Mouse (Mus musculus) myocyte (in vitro differentiated cells): ENCODE results near the gene Ano10. TPM values are rescaled to one million over a fixed set of nuclear protein-coding genes. Genes with fewer than 3 reads are reported as not detected.

Experiments
- H3K27me3 ChIP-seq: one replicate; pipeline ENCODE4 v1.6.1; 2011; ENCODE audit not compliant: control insufficient read depth, insufficient read depth, insufficient read length
- H3K36me3 ChIP-seq: one replicate; pipeline ENCODE4 v1.6.1; 2011; ENCODE audit not compliant: control insufficient read depth, insufficient read depth
- H3K4me2 ChIP-seq: one replicate; pipeline ENCODE4 v1.6.1; 2011; ENCODE audit warnings: low read depth, control low read depth
- H3K4me3 ChIP-seq: one replicate; pipeline ENCODE4 v1.5.1; 2011; ENCODE audit warnings: mild to moderate bottlenecking, control low read depth, moderate library complexity
- H3K79me2 ChIP-seq: one replicate; pipeline ENCODE4 v1.6.1; 2011; ENCODE audit not compliant: control insufficient read depth, insufficient read depth
- H3ac ChIP-seq: one replicate; pipeline ENCODE4 v1.6.1; 2011; ENCODE audit not compliant: control insufficient read depth, insufficient read length
- CEBPB ChIP-seq: IDR thresholded peaks from 2 replicates; pipeline ENCODE4 v1.6.1; 2011; ENCODE audit warnings: mild to moderate bottlenecking, moderate library complexity; ENCODE audit not compliant: poor library complexity, insufficient read depth, severe bottlenecking
- E2F4 ChIP-seq: IDR thresholded peaks from one replicate; pipeline ENCODE4 v1.6.1; 2011; ENCODE audit warnings: mild to moderate bottlenecking, control low read depth, moderate library complexity; ENCODE audit not compliant: insufficient read depth
- MAX ChIP-seq: IDR thresholded peaks from one replicate; pipeline ENCODE4 v1.6.1; 2011; ENCODE audit warnings: low read depth, mild to moderate bottlenecking, control low read depth
- MYOD1 ChIP-seq, 3 experiments: IDR thresholded peaks; one replicate each; pipeline ENCODE4 v1.6.1; 2011; ENCODE audit warnings: control low read depth in 2 of 3, low read depth in 2 of 3, mild to moderate bottlenecking in 2 of 3, moderate library complexity in 1 of 3; ENCODE audit not compliant: insufficient read length in 2 of 3, control insufficient read depth in 1 of 3
- MYOG ChIP-seq, 3 experiments: IDR thresholded peaks; one replicate each; pipeline ENCODE4 v1.6.1; 2011; ENCODE audit warnings: control low read depth in 2 of 3, low read depth in 2 of 3, mild to moderate bottlenecking in 2 of 3; ENCODE audit not compliant: insufficient read length in 2 of 3, control insufficient read depth in 1 of 3, insufficient read depth in 1 of 3
- POLR2A ChIP-seq: IDR thresholded peaks from one replicate; pipeline ENCODE4 v1.6.1; 2011; ENCODE audit warnings: low read depth, mild to moderate bottlenecking, control low read depth, moderate library complexity; ENCODE audit not compliant: insufficient read length
- POLR2AphosphoS2 ChIP-seq: IDR thresholded peaks from one replicate; pipeline ENCODE4 v1.6.1; 2011; ENCODE audit warnings: low read depth, control low read depth; ENCODE audit not compliant: insufficient read length
- REST ChIP-seq: IDR thresholded peaks from one replicate; pipeline ENCODE4 v1.6.1; 2011; ENCODE audit warnings: mild to moderate bottlenecking, control low read depth, moderate library complexity; ENCODE audit not compliant: insufficient read depth, insufficient read length
- SRF ChIP-seq: IDR thresholded peaks from one replicate; pipeline ENCODE4 v1.6.1; 2011; ENCODE audit warnings: low read depth; ENCODE audit not compliant: control insufficient read depth, insufficient read length
- TCF12 ChIP-seq: IDR thresholded peaks from one replicate; pipeline ENCODE4 v1.6.1; 2011; ENCODE audit warnings: mild to moderate bottlenecking, control low read depth; ENCODE audit not compliant: poor library complexity, insufficient read depth, severe bottlenecking
- TCF3 ChIP-seq: IDR thresholded peaks from one replicate; pipeline ENCODE4 v1.6.1; 2011; ENCODE audit warnings: low read depth, control low read depth; ENCODE audit not compliant: insufficient read length
- USF1 ChIP-seq: IDR thresholded peaks from one replicate; pipeline ENCODE4 v1.6.1; 2011; ENCODE audit warnings: low read depth, mild to moderate bottlenecking, control low read depth, moderate library complexity
- polyA plus RNA-seq: library from polyadenylated mRNA; unstranded; fragments of >200 nt; fragmentation: generic; extraction: Trizol; gene quantifications from one replicate; pipeline ENCODE4 v1.2.1, GENCODE M21; 2012; ENCODE audit warnings: missing spikeins

Gene Ano10
- polyA plus RNA-seq, 1 experiment = 68.7 TPM

GRCm38 (mm10) chr9:122285146-122285832 lies 8.9 kb downstream of the Ano10 start:
- Histone ChIP-seq H3K36me3 (no peaks in the 10 kb centered on the region), H3ac (no peak overlapping the region), H3K4me2 (no peak overlapping the region), H3K79me2 (peaks cover 5% of the 10 kb centered on the region), H3K27me3 (no peaks in the 10 kb centered on the region), H3K4me3 (no peak overlapping the region)
- TF ChIP-seq TCF3 = no peak
- no peak for TF ChIP-seq E2F4
- no peak for TF ChIP-seq MYOG (IDR thresholded peaks at IDR 0.05; ENCODE audit: control insufficient read depth in 1 of 3, insufficient read depth in 1 of 3, insufficient read length in 2 of 3, low read depth in 2 of 3)
- TF ChIP-seq CEBPB = no peak
- no peak for TF ChIP-seq POLR2AphosphoS2
- no peak for TF ChIP-seq SRF
- no peak for TF ChIP-seq USF1
- no peak for TF ChIP-seq REST
- TF ChIP-seq MAX = no peak
- TF ChIP-seq TCF12 = no peak
- TF ChIP-seq MYOD1 (IDR thresholded peaks at IDR 0.05; ENCODE audit: control insufficient read depth in 1 of 3, insufficient read length in 2 of 3, low read depth in 2 of 3) = no peak
- TF ChIP-seq POLR2A = no peak

GRCm38 (mm10) chr9:122284696-122285095 lies 9.5 kb downstream of the Ano10 start:
- H3K36me3 ChIP-seq = no peaks in the 10 kb centered on the region
- H3K27me3 ChIP-seq = no peaks in the 10 kb centered on the region
- H3K4me3 ChIP-seq = no peak overlapping the region
- TF ChIP-seq TCF3 = no peak
- no peak for TF ChIP-seq E2F4
- no peak for TF ChIP-seq TCF12
- no peak for TF ChIP-seq CEBPB
- no peak for TF ChIP-seq USF1
- TF ChIP-seq SRF = no peak
- no peak overlapping the region for H3ac ChIP-seq
- no peak overlapping the region for H3K4me2 ChIP-seq
- H3K79me2 ChIP-seq = peaks cover 5% of the 10 kb centered on the region

GRCm38 (mm10) chr9:122281004-122281403 lies 13.2 kb downstream of the Ano10 start:
- Histone ChIP-seq H3K36me3 (no peaks in the 10 kb centered on the region), H3K79me2 (peaks cover 5% of the 10 kb centered on the region), H3ac (no peak overlapping the region), H3K4me3 (no peak overlapping the region), H3K4me2 (no peak overlapping the region), H3K27me3 (no peaks in the 10 kb centered on the region)
- TF ChIP-seq MAX = no peak

DNA sequence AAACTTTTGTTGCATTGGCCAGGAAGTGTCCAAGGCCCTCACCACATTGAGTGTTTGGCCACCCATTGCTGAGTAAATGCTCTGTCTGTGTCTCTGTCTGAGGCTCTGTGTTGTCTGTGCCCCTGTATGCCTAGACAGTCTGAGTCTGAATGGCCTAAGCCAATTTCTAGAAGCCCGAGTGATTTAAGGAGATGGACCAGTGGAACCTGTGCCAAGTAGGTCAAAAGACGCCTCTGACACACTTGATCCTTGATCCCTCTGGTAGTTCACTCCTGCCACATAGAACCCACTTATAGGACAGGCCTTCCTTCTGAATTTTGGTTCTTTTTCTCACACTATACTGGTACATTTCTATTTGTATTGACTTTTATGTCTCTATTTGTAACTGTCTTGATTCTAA lies 17.6 kb downstream of the Ano10 start:
- TF ChIP-seq REST = no peak
- peak in 2 of 3 experiments; percentile 57 to 58 for TF ChIP-seq MYOD1 (IDR thresholded peaks at IDR 0.05; ENCODE audit: control insufficient read depth in 1 of 3, insufficient read length in 2 of 3, low read depth in 2 of 3)
- peak overlapping the region; percentile 31 for H3K4me2 ChIP-seq
- peaks cover 34% of the 10 kb centered on the region for H3K36me3 ChIP-seq
- no peaks in the 10 kb centered on the region for H3K27me3 ChIP-seq
- H3K79me2 ChIP-seq = no peaks in the 10 kb centered on the region
- H3ac ChIP-seq = no peak overlapping the region
- H3K4me3 ChIP-seq = no peak overlapping the region

DNA sequence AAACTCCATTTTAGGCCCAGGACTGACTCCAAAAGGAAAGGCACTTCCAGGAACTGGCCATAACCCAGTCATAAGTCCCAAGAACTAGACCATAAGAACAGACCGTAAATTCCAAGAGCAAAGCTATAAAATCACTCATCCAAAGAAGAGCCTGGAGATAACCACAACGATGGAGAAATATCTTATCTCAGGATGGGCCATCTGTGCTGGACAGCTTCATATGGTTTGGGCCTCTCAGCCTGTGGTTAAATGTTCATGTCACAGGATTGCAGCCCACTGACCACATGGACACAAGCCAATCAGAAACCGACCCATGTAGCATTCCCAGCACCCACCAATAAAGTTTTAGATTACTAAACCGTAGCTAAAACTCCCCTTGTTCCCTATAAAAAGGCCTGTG lies 18.1 kb downstream of the Ano10 start:
- peaks cover 34% of the 10 kb centered on the region for H3K36me3 ChIP-seq
- no peak overlapping the region for H3ac ChIP-seq
- H3K4me3 ChIP-seq = no peak overlapping the region
- H3K79me2 ChIP-seq = no peaks in the 10 kb centered on the region
- H3K27me3 ChIP-seq = no peaks in the 10 kb centered on the region
- TF ChIP-seq TCF3 (no peak), USF1 (no peak), MYOG (IDR thresholded peaks at IDR 0.05; ENCODE audit: control insufficient read depth in 1 of 3, insufficient read depth in 1 of 3, insufficient read length in 2 of 3, low read depth in 2 of 3) (no peak), MYOD1 (IDR thresholded peaks at IDR 0.05; ENCODE audit: control insufficient read depth in 1 of 3, insufficient read length in 2 of 3, low read depth in 2 of 3) (peak in 2 of 3 experiments; percentile 29 to 58), TCF12 (no peak), E2F4 (no peak), CEBPB (peak; percentile 57; the same call in 1 of the 2 replicates)
- H3K4me2 ChIP-seq = peak overlapping the region; percentile 31

GRCm38 (mm10) chr9:122274346-122274745 lies 19.9 kb downstream of the Ano10 start:
- Histone ChIP-seq H3ac (no peak overlapping the region), H3K4me2 (no peak overlapping the region), H3K4me3 (no peak overlapping the region), H3K79me2 (no peaks in the 10 kb centered on the region), H3K27me3 (no peaks in the 10 kb centered on the region), H3K36me3 (peaks cover 34% of the 10 kb centered on the region)
- TF ChIP-seq CEBPB (no peak), POLR2A (no peak), POLR2AphosphoS2 (no peak), TCF3 (no peak), REST (no peak), TCF12 (no peak)
